Mouse (Mus musculus) hindbrain, embryonic 15.5 days (tissue): ENCODE results near the gene Hnrnpdl. TPM values are rescaled to one million over a fixed set of nuclear protein-coding genes. Genes with fewer than 3 reads are reported as not detected.

Experiments used
- ATAC-seq: fragments of 200-750 bp; cut with Nextera tagmentation; 2 replicates; pipeline ENCODE4 v1.8.0; 2017; ENCODE audit warnings: low read depth, moderate number of reproducible peaks, moderate TSS enrichment; ENCODE audit not compliant: low FRiP score
- H3K27ac ChIP-seq: fragments of 300-500 bp; sonication (generic); replicated peaks from 2 replicates; pipeline ENCODE4 v1.5.1; 2015; ENCODE audit warnings: mild to moderate bottlenecking, inconsistent platforms
- H3K27me3 ChIP-seq: fragments of 300-500 bp; sonication (generic); 2 replicates; pipeline ENCODE4 v1.6.1; 2015; ENCODE audit warnings: control low read depth, inconsistent platforms
- H3K36me3 ChIP-seq: fragments of 300-500 bp; sonication (generic); 2 replicates; pipeline ENCODE4 v1.6.1; 2015; ENCODE audit warnings: control low read depth, inconsistent platforms
- H3K4me1 ChIP-seq: fragments of 300-500 bp; sonication (generic); replicated peaks from 2 replicates; pipeline ENCODE4 v1.6.1; 2015; ENCODE audit warnings: control low read depth, inconsistent platforms
- H3K4me2 ChIP-seq: fragments of 300-500 bp; sonication (generic); 2 replicates; pipeline ENCODE4 v1.6.1; 2015; ENCODE audit warnings: moderate library complexity, mild to moderate bottlenecking, inconsistent platforms
- H3K4me3 ChIP-seq: fragments of 300-500 bp; sonication (generic); 2 replicates; pipeline ENCODE4 v1.5.1; 2015; ENCODE audit warnings: mild to moderate bottlenecking, inconsistent platforms
- H3K9ac ChIP-seq: fragments of 300-500 bp; sonication (generic); 2 replicates; pipeline ENCODE4 v1.6.1; 2015; ENCODE audit warnings: inconsistent platforms
- H3K9me3 ChIP-seq: fragments of 300-500 bp; sonication (generic); 2 replicates; pipeline ENCODE4 v1.6.1; 2016; ENCODE audit warnings: control low read depth, inconsistent platforms
- WGBS: fragments of 180-500 bp; shearing (Covaris S2); methylation state at CpG from one replicate; pipeline ENCODE4 v1.1.7; 2015; 5-methylcytosine and 5-hydroxymethylcytosine counted together
- polyA plus RNA-seq: library from polyadenylated mRNA; unstranded; fragments of >200 nt; fragmentation: Nextera tagmentation; extraction: Ambion mirVana; gene quantifications from 2 replicates; pipeline ENCODE4 v1.2.1, GENCODE M21; 2015

Gene Hnrnpdl
- polyA plus RNA-seq, 1 experiment from 2014 or later = 197 TPM

DNA sequence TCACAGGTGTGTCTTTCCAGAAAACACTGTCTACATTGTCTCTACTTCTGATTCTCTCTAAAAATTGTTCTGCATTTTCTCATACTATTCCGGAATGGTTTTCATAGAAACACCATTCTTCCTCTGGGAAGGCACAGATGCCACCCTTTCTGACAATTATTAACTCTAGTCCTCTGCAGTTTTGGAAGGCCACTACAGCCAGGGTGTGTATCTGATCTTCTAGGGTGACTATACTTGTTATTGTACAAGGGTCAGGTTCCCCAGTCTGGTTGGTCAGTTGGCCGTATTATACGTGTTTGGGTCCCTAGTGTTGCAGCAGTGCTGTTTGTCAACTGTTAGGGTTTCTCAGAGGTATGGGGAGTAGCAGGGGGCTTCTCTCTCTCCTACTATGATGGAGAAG is 44.8 kb downstream of the Hnrnpdl start:
- Histone ChIP-seq H3K27me3 (no peaks in the 10 kb centered on the region), H3K4me2 (no peak overlapping the region), H3K9ac (no peak overlapping the region), H3K27ac (no peak overlapping the region), H3K36me3 (no peaks in the 10 kb centered on the region), H3K4me3 (no peak overlapping the region), H3K9me3 (no peaks in the 10 kb centered on the region), H3K4me1 (no peaks in the 10 kb centered on the region)
- ATAC-seq = no peak
- WGBS = 98% methylated on average over 3 of the region's 3 CpGs

DNA sequence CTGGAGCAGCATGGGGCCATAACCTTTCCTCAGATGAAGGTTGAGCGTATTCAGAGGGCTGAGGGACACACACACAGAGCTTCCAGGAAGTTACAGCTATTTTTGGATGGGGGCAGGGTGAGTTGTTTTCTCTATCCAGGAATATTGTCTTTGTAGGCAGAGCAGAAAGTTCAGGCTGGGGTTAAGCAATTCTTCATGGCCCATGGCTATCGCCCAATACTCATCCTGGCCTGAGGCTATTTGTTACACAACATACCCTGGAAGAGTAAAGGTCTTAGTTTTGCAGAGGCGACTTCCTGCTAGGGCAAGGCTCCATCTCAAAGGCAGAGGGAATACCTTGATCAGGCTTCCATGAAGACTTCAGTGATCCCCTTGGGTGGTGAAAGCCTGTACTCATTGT is 45.3 kb downstream of the Hnrnpdl start:
- H3K36me3 ChIP-seq = no peaks in the 10 kb centered on the region
- H3K4me3 ChIP-seq = no peak overlapping the region
- 82% methylated on average over 3 of the region's 3 CpGs for WGBS
- H3K4me2 ChIP-seq = no peak overlapping the region
- ATAC-seq = no peak
- H3K27ac ChIP-seq = no peak overlapping the region
- H3K4me1 ChIP-seq = no peaks in the 10 kb centered on the region
- H3K9ac ChIP-seq = no peak overlapping the region
- no peaks in the 10 kb centered on the region for H3K27me3 ChIP-seq
- H3K9me3 ChIP-seq = no peaks in the 10 kb centered on the region

Other genes with a start within 250 kb of the Hnrnpdl start
- gene Vamp9, start 133.4 kb downstream of the Hnrnpdl start, polyA plus RNA-seq = 0.76 and 1.2 TPM in 2 replicates
- 161 and 172 TPM in 2 replicates for gene Hnrnpd, start 60.7 kb downstream of the Hnrnpdl start, polyA plus RNA-seq
- gene 4930524J08Rik, start 60.6 kb downstream of the Hnrnpdl start, polyA plus RNA-seq = 2.5 and 3.8 TPM in 2 replicates
- 50.6 and 55.5 TPM in 2 replicates for gene Enoph1, start 321 bp upstream of the Hnrnpdl start, polyA plus RNA-seq
- gene Tmem150c, start 120.1 kb upstream of the Hnrnpdl start, polyA plus RNA-seq = 31.2 and 36.4 TPM in 2 replicates